Mouse (Mus musculus) intestine, embryonic 16.5 days (tissue): ENCODE results near the gene Dnajc6. TPM values are rescaled to one million over a fixed set of nuclear protein-coding genes. Genes with fewer than 3 reads are reported as not detected.

Source experiments
- ATAC-seq: fragments of 200-750 bp; cut with Nextera tagmentation; 2 replicates; pipeline ENCODE4 v1.8.0; 2017; ENCODE audit warnings: moderate TSS enrichment, moderate library complexity
- H3K27ac ChIP-seq: fragments of 300-500 bp; sonication (generic); 2 replicates; pipeline ENCODE4 v1.5.1; 2014; ENCODE audit warnings: mild to moderate bottlenecking, low read length
- H3K27me3 ChIP-seq: fragments of 300-500 bp; sonication (generic); replicated peaks from 2 replicates; pipeline ENCODE4 v1.6.1; 2014; ENCODE audit warnings: low read length, control low read depth, mixed read lengths; ENCODE audit not compliant: control insufficient read depth, insufficient read depth
- H3K36me3 ChIP-seq: fragments of 300-500 bp; sonication (generic); 2 replicates; pipeline ENCODE4 v1.6.1; 2014; ENCODE audit warnings: low read length, control low read depth; ENCODE audit not compliant: control insufficient read depth, insufficient read depth
- H3K4me1 ChIP-seq: fragments of 300-500 bp; sonication (generic); 2 replicates; pipeline ENCODE4 v1.6.1; 2014; ENCODE audit warnings: low read length, control low read depth, mixed read lengths; ENCODE audit not compliant: control insufficient read depth, insufficient read depth
- H3K4me2 ChIP-seq: fragments of 300-500 bp; sonication (generic); 2 replicates; pipeline ENCODE4 v1.6.1; 2014; ENCODE audit warnings: low read depth, low read length, control low read depth
- H3K4me3 ChIP-seq: fragments of 300-500 bp; sonication (generic); 2 replicates; pipeline ENCODE4 v1.5.1; 2014; ENCODE audit warnings: mild to moderate bottlenecking, low read length
- H3K9ac ChIP-seq: fragments of 300-500 bp; sonication (generic); 2 replicates; pipeline ENCODE4 v1.6.1; 2014; ENCODE audit warnings: low read depth, low read length
- H3K9me3 ChIP-seq: fragments of 300-500 bp; sonication (generic); 2 replicates; pipeline ENCODE4 v1.6.1; 2016; ENCODE audit warnings: low read length, control low read depth; ENCODE audit not compliant: control insufficient read depth
- WGBS: fragments of 180-500 bp; shearing (Covaris S2); extraction: QIAGEN DNeasy Blood & Tissue Kit; methylation state at CpG from one replicate; pipeline ENCODE4 v1.1.7; 2014; 5-methylcytosine and 5-hydroxymethylcytosine counted together
- polyA plus RNA-seq: library from polyadenylated mRNA; unstranded; fragments of >200 nt; fragmentation: Nextera tagmentation; extraction: Ambion mirVana; gene quantifications from 2 replicates; pipeline ENCODE4 v1.2.1, GENCODE M21; 2015

Gene Dnajc6
- polyA plus RNA-seq, 1 experiment from 2014 or later, result 1.1 TPM

GRCm38 (mm10) chr4:101497336-101497735, 888 bp downstream of the Dnajc6 start:
- WGBS, result 6% methylated on average over 14 of the region's 14 CpGs
- Histone ChIP-seq H3K27me3 (peaks cover 24% of the 10 kb centered on the region), H3K9me3 (no peaks in the 10 kb centered on the region), H3K4me2 (peak overlapping the region; percentile 93), H3K9ac (peak overlapping the region; percentile 2; the same call in 1 of the 2 replicates), H3K4me3 (peak overlapping the region; percentile 60), H3K4me1 (peaks cover 3% of the 10 kb centered on the region; the same call in 1 of the 2 replicates), H3K27ac (no peak overlapping the region), H3K36me3 (no peaks in the 10 kb centered on the region)
- ATAC-seq, result no peak; the same call in 1 of the 2 replicates

- ATAC-seq, result no peak
Measured at GRCm38 (mm10) chr4:101504470-101505007, 8.1 kb downstream of the Dnajc6 start.

GRCm38 (mm10) chr4:101505966-101506365, 9.5 kb downstream of the Dnajc6 start:
- Histone ChIP-seq H3K4me3 (no peak overlapping the region), H3K9ac (no peak overlapping the region), H3K27ac (no peak overlapping the region), H3K9me3 (0 out of 2 replicates have a peak, but pooled peaks cover 5% of the 10 kb centered on the region), H3K36me3 (no peaks in the 10 kb centered on the region), H3K4me2 (no peak overlapping the region), H3K4me1 (peaks cover 11% of the 10 kb centered on the region), H3K27me3 (no peaks in the 10 kb centered on the region; the same call in 1 of the 2 replicates)
- WGBS, result 68% methylated on average over 2 of the region's 2 CpGs
- no peak for ATAC-seq

More at GRCm38 (mm10) chr4:101504470-101505007, 8.1 kb downstream of the Dnajc6 start:
- Histone ChIP-seq H3K9me3 (0 out of 2 replicates have a peak, but pooled peaks cover 5% of the 10 kb centered on the region), H3K4me1 (peaks cover 11% of the 10 kb centered on the region), H3K27me3 (peaks cover 2% of the 10 kb centered on the region; the same call in 1 of the 2 replicates), H3K9ac (no peak overlapping the region), H3K4me3 (no peak overlapping the region), H3K27ac (no peak overlapping the region), H3K36me3 (no peaks in the 10 kb centered on the region), H3K4me2 (no peak overlapping the region)
- 78% methylated on average over 7 of the region's 7 CpGs for WGBS

- no peak for ATAC-seq
- Histone ChIP-seq H3K36me3 (no peaks in the 10 kb centered on the region), H3K4me1 (peaks cover 11% of the 10 kb centered on the region), H3K27ac (no peak overlapping the region), H3K9me3 (0 out of 2 replicates have a peak, but pooled peaks cover 5% of the 10 kb centered on the region), H3K27me3 (no peaks in the 10 kb centered on the region; the same call in 1 of the 2 replicates), H3K4me2 (no peak overlapping the region), H3K9ac (no peak overlapping the region), H3K4me3 (no peak overlapping the region)
Measured at GRCm38 (mm10) chr4:101506372-101506771, 9.9 kb downstream of the Dnajc6 start.

GRCm38 (mm10) chr4:101507571-101508422, 11.3 kb downstream of the Dnajc6 start:
- H3K9ac ChIP-seq, result no peak overlapping the region
- ATAC-seq, result peak; percentile 74

GRCm38 (mm10) chr4:101508431-101508830, 12.0 kb downstream of the Dnajc6 start:
- no peak overlapping the region for H3K27ac ChIP-seq
- peak overlapping the region; percentile 78 for H3K4me2 ChIP-seq
- H3K9ac ChIP-seq, result peak overlapping the region; percentile 52
- 2% methylated on average over 10 of the region's 10 CpGs for WGBS
- peaks cover 11% of the 10 kb centered on the region for H3K4me1 ChIP-seq
- H3K4me3 ChIP-seq, result peak overlapping the region; percentile 43
- H3K36me3 ChIP-seq, result no peaks in the 10 kb centered on the region
- H3K27me3 ChIP-seq, result no peaks in the 10 kb centered on the region; the same call in 1 of the 2 replicates
- no peak for ATAC-seq
- 0 out of 2 replicates have a peak, but pooled peaks cover 5% of the 10 kb centered on the region for H3K9me3 ChIP-seq

More at GRCm38 (mm10) chr4:101507571-101508422, 11.3 kb downstream of the Dnajc6 start:
- H3K4me3 ChIP-seq, result peak overlapping the region; percentile 47
- 10% methylated on average over 24 of the region's 24 CpGs for WGBS
- H3K27ac ChIP-seq, result no peak overlapping the region
- peaks cover 11% of the 10 kb centered on the region for H3K4me1 ChIP-seq
- 0 out of 2 replicates have a peak, but pooled peaks cover 5% of the 10 kb centered on the region for H3K9me3 ChIP-seq
- H3K27me3 ChIP-seq, result no peaks in the 10 kb centered on the region; the same call in 1 of the 2 replicates
- no peaks in the 10 kb centered on the region for H3K36me3 ChIP-seq
- H3K4me2 ChIP-seq, result peak overlapping the region; percentile 81

- peak overlapping the region; percentile 43 for H3K4me3 ChIP-seq
- H3K9me3 ChIP-seq, result 0 out of 2 replicates have a peak, but pooled peaks cover 5% of the 10 kb centered on the region
- H3K9ac ChIP-seq, result peak overlapping the region; percentile 52
- peaks cover 11% of the 10 kb centered on the region for H3K4me1 ChIP-seq
- H3K4me2 ChIP-seq, result peak overlapping the region; percentile 78
- H3K36me3 ChIP-seq, result no peaks in the 10 kb centered on the region
- H3K27ac ChIP-seq, result no peak overlapping the region
- H3K27me3 ChIP-seq, result no peaks in the 10 kb centered on the region; the same call in 1 of the 2 replicates
- 7% methylated on average over 30 of the region's 30 CpGs for WGBS
- ATAC-seq, result peak; percentile 70
Measured at GRCm38 (mm10) chr4:101508851-101509577, 12.6 kb downstream of the Dnajc6 start.

- no peak for ATAC-seq
- no peak overlapping the region for H3K27ac ChIP-seq
- H3K36me3 ChIP-seq, result no peaks in the 10 kb centered on the region
- H3K9ac ChIP-seq, result no peak overlapping the region
- H3K9me3 ChIP-seq, result 0 out of 2 replicates have a peak, but pooled peaks cover 5% of the 10 kb centered on the region
- peaks cover 11% of the 10 kb centered on the region for H3K4me1 ChIP-seq
- WGBS, result 80% methylated on average over 8 of the region's 8 CpGs
- H3K27me3 ChIP-seq, result no peaks in the 10 kb centered on the region; the same call in 1 of the 2 replicates
- no peak overlapping the region for H3K4me2 ChIP-seq
- H3K4me3 ChIP-seq, result no peak overlapping the region
Measured at GRCm38 (mm10) chr4:101510111-101510903, 13.9 kb downstream of the Dnajc6 start.
